ENCODE assay signal across 25 mouse cellular contexts in the genomic region with DNA sequence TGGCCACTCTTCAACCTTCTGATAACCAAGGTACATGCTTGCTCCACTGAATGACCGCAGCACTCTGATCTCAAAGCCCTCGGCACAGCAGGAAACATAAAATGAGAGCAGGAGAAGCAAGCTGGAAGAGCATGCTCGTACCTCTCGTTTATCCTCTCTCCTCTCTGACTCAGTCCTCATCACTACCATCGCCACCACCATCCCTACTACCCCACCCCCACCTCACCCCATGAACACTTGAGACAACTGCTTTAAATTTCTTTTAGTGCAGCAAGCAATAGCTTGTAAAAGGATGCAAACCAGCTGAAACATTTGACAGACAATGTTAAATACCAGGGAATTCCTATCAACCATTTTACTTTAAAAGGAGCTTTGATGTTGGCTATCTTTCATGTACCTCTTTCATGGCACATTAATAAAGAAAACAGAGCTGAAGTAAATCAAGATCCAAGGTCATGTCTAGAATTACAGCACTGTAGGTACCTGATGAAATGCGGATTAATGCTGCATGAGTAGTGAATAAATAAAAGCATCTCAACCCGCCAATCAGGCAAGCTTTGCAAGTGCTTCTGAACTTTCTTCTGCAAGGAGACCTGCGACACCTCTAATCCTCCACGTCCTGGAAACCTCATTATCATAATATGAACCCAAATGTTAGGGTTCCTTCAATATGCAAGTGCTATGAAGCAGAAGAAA. TPM values are rescaled to one million over a fixed set of nuclear protein-coding genes. Genes with fewer than 3 reads are reported as not detected.
DNase-seq lines count a peak whose midpoint lies in the region; ATAC-seq and TF ChIP-seq lines count a peak whose summit lies in the region.
"Had no signal": no experiment of that assay in that cellular context is flagged by ENCODE, and none has a peak within 500 bp of the region (broad histone marks: within the 10 kb centered on the region; RNA-seq: fewer than 3 reads in every experiment).

No protein-coding gene starts in this region.

- H3K4me1 ChIP-seq in forebrain, embryonic 10.5 days: peaks cover 34% of the 10 kb centered on the region
- no peaks in the 10 kb centered on the region for H3K4me1 ChIP-seq in forebrain, postnatal 0 days (ENCODE audit: insufficient read depth)
- H3K4me1 ChIP-seq in kidney, embryonic 14.5 days (ENCODE audit: control insufficient read depth, insufficient read depth, low read length): peaks cover 6% of the 10 kb centered on the region; the same call in 1 of the 2 replicates
- H3K4me1 ChIP-seq in midbrain, embryonic 11.5 days (ENCODE audit: control insufficient read depth, insufficient read depth, low read length): no peaks in the 10 kb centered on the region
- H3K4me1 ChIP-seq in midbrain, postnatal 0 days (ENCODE audit: insufficient read depth, low read length): no peaks in the 10 kb centered on the region
- H3K4me1 ChIP-seq: hindbrain, embryonic 12.5 days had no signal

- H3K4me2 ChIP-seq in forebrain, postnatal 0 days (ENCODE audit: low read depth): no peak overlapping the region
- no peak overlapping the region; the same call in 1 of the 2 replicates for H3K4me2 ChIP-seq in kidney, embryonic 14.5 days (replicated peaks; ENCODE audit: low read depth, low read length)
- H3K4me2 ChIP-seq in midbrain, embryonic 11.5 days: no peak overlapping the region
- H3K4me2 ChIP-seq in midbrain, postnatal 0 days (ENCODE audit: low read depth, low read length, poor library complexity, severe bottlenecking): no peak overlapping the region
- H3K4me2 ChIP-seq: embryonic facial prominence, embryonic 15.5 days; hindbrain, embryonic 12.5 days had no signal

- no peaks in the 10 kb centered on the region for H3K9me3 ChIP-seq in forebrain, embryonic 10.5 days
- no peaks in the 10 kb centered on the region for H3K9me3 ChIP-seq in forebrain, postnatal 0 days (ENCODE audit: low read length)
- H3K9me3 ChIP-seq in kidney, embryonic 14.5 days (ENCODE audit: control insufficient read depth, low read length): no peaks in the 10 kb centered on the region
- no peaks in the 10 kb centered on the region for H3K9me3 ChIP-seq in midbrain, embryonic 11.5 days (ENCODE audit: control insufficient read depth, low read length)
- H3K9me3 ChIP-seq in midbrain, postnatal 0 days (ENCODE audit: low read length): no peaks in the 10 kb centered on the region
- H3K9me3 ChIP-seq: embryonic facial prominence, embryonic 15.5 days; heart, embryonic 10.5 days; hindbrain, embryonic 12.5 days had no signal

- TF ChIP-seq CTCF in forebrain, postnatal 0 days (IDR thresholded peaks at IDR 0.05; ENCODE audit: low read depth): no peak
- TF ChIP-seq CTCF in midbrain, postnatal 0 days (IDR thresholded peaks at IDR 0.05): no peak

- 46% methylated on average over 9 of the region's 9 CpGs for WGBS in forebrain, embryonic 10.5 days
- 22% methylated on average over 9 of the region's 9 CpGs for WGBS in forebrain, postnatal 0 days
- 22% methylated on average over 9 of the region's 9 CpGs for WGBS in kidney, embryonic 14.5 days
- 62% methylated on average over 9 of the region's 9 CpGs for WGBS in midbrain, embryonic 11.5 days
- WGBS in midbrain, postnatal 0 days: 54% methylated on average over 9 of the region's 9 CpGs

- no peaks in the 10 kb centered on the region for H3K27me3 ChIP-seq in forebrain, embryonic 10.5 days (ENCODE audit: poor library complexity, severe bottlenecking)
- H3K27me3 ChIP-seq in forebrain, postnatal 0 days (ENCODE audit: insufficient read depth, low read length): no peaks in the 10 kb centered on the region
- H3K27me3 ChIP-seq in kidney, embryonic 14.5 days (ENCODE audit: control insufficient read depth, insufficient read depth, low read length): no peaks in the 10 kb centered on the region
- no peaks in the 10 kb centered on the region for H3K27me3 ChIP-seq in midbrain, embryonic 11.5 days (ENCODE audit: control insufficient read depth, insufficient read depth, low read length)
- H3K27me3 ChIP-seq in midbrain, postnatal 0 days (ENCODE audit: insufficient read depth, low read length): no peaks in the 10 kb centered on the region
- H3K27me3 ChIP-seq: CH12.LX; embryonic facial prominence, embryonic 15.5 days; hindbrain, embryonic 12.5 days; Patski had no signal

- no peak overlapping the region for H3K9ac ChIP-seq in forebrain, postnatal 0 days
- H3K9ac ChIP-seq in kidney, embryonic 14.5 days (ENCODE audit: low read depth, low read length): no peak overlapping the region
- H3K9ac ChIP-seq in midbrain, embryonic 11.5 days (ENCODE audit: low read length): no peak overlapping the region
- no peak overlapping the region for H3K9ac ChIP-seq in midbrain, postnatal 0 days (replicated peaks; ENCODE audit: low read length, poor library complexity, severe bottlenecking)
- H3K9ac ChIP-seq: embryonic facial prominence, embryonic 15.5 days; hindbrain, embryonic 12.5 days had no signal

- no peak for DNase-seq in forebrain, embryonic 10.5 days (ENCODE audit: extremely low spot score, low spot score)
- no peak for DNase-seq in forebrain, postnatal 0 days
- no peak for DNase-seq in kidney, adult 11 months
- DNase-seq in midbrain, embryonic 11.5 days (ENCODE audit: low spot score, missing footprints): peak; percentile 37
- DNase-seq in midbrain, postnatal 0 days (ENCODE audit: low spot score): no peak
- peak; percentile 17 for DNase-seq in mesoderm, embryonic 11.5 days (ENCODE audit: low read depth, low spot score)
- DNase-seq in frontal cortex, postnatal 10 days (ENCODE audit: low spot score in 2 of 2): no peak
- DNase-seq: adrenal gland, postnatal 14 days; cerebellum, adult 18-20 months; cerebellum, adult 9-11 months; cerebellum, postnatal 36 days; gastrocnemius, postnatal 36 days; heart, adult 18-20 months; heart, postnatal 10 days; heart, postnatal 4 days; kidney, adult 18-20 months had no signal

- H3K4me3 ChIP-seq in forebrain, embryonic 10.5 days: no peak overlapping the region; the same call in 1 of the 2 replicates
- no peak overlapping the region for H3K4me3 ChIP-seq in forebrain, postnatal 0 days (ENCODE audit: low read depth, low read length)
- H3K4me3 ChIP-seq in kidney, embryonic 14.5 days (ENCODE audit: low read length): no peak overlapping the region
- no peak overlapping the region for H3K4me3 ChIP-seq in midbrain, embryonic 11.5 days (ENCODE audit: low read depth, low read length)
- H3K4me3 ChIP-seq in midbrain, postnatal 0 days (ENCODE audit: low read depth, low read length): no peak overlapping the region
- H3K4me3 ChIP-seq: embryonic facial prominence, embryonic 15.5 days; erythroblast, embryonic 14.5 days; heart, embryonic 10.5 days; hindbrain, embryonic 12.5 days had no signal

- H3K27ac ChIP-seq in forebrain, embryonic 10.5 days: peak overlapping the region; percentile 69
- H3K27ac ChIP-seq in forebrain, postnatal 0 days (ENCODE audit: low read depth, low read length): no peak overlapping the region
- no peak overlapping the region for H3K27ac ChIP-seq in kidney, embryonic 14.5 days (ENCODE audit: low read depth, low read length)
- no peak overlapping the region for H3K27ac ChIP-seq in midbrain, embryonic 11.5 days (ENCODE audit: low read depth, low read length)
- H3K27ac ChIP-seq in midbrain, postnatal 0 days (ENCODE audit: low read depth, low read length): no peak overlapping the region
- H3K27ac ChIP-seq: embryonic facial prominence, embryonic 15.5 days; heart, embryonic 10.5 days; hindbrain, embryonic 12.5 days had no signal

- H3K36me3 ChIP-seq in forebrain, embryonic 10.5 days (replicated peaks): peaks cover 10% of the 10 kb centered on the region
- H3K36me3 ChIP-seq in forebrain, postnatal 0 days (ENCODE audit: insufficient read depth): peaks cover 1% of the 10 kb centered on the region; the same call in 1 of the 2 replicates
- no peaks in the 10 kb centered on the region; the same call in 1 of the 2 replicates for H3K36me3 ChIP-seq in kidney, embryonic 14.5 days (ENCODE audit: control insufficient read depth, insufficient read depth, low read length)
- no peaks in the 10 kb centered on the region for H3K36me3 ChIP-seq in midbrain, embryonic 11.5 days (ENCODE audit: control insufficient read depth, insufficient read depth, low read length)
- no peaks in the 10 kb centered on the region for H3K36me3 ChIP-seq in midbrain, postnatal 0 days (ENCODE audit: insufficient read depth, low read length)
- H3K36me3 ChIP-seq: embryonic facial prominence, embryonic 15.5 days had no signal

- no peak for ATAC-seq in forebrain, postnatal 0 days
- peak; percentile 84 for ATAC-seq in kidney, embryonic 14.5 days (ENCODE audit: low FRiP score, low TSS enrichment)
- ATAC-seq in midbrain, embryonic 11.5 days (ENCODE audit: low FRiP score): no peak
- no peak for ATAC-seq in midbrain, postnatal 0 days (ENCODE audit: low FRiP score)
- ATAC-seq: activated CD4-positive, CD25-positive, alpha-beta regulatory T cell, adult 4 months; hindbrain, embryonic 16.5 days; Patski had no signal

RNA-seq across cellular contexts. Expression of gene Srbd1, which starts 54.9 kb away (rescaled TPM):
- polyA plus RNA-seq in forebrain, embryonic 10.5 days (2016; fragmentation: Nextera tagmentation; extraction: Ambion mirVana): 24.7 and 25.4 TPM in 2 replicates
- 20.8 and 20.9 TPM in 2 replicates for total RNA-seq in forebrain, postnatal 0 days (2014; rRNA removed)
- 5.3 and 9.4 TPM in 2 replicates for polyA plus RNA-seq in forebrain, postnatal 0 days (2015; fragmentation: Nextera tagmentation; extraction: Ambion mirVana)
- polyA plus RNA-seq in kidney, embryonic 14.5 days (2014; fragmentation: Nextera tagmentation; extraction: Ambion mirVana): 11.6 and 12.7 TPM in 2 replicates
- 10.3 and 11.4 TPM in 2 replicates for polyA plus RNA-seq in midbrain, embryonic 11.5 days (2014; fragmentation: Nextera tagmentation; extraction: Ambion mirVana)
- total RNA-seq in midbrain, postnatal 0 days (2014; rRNA removed): 13.2 and 17.9 TPM in 2 replicates
- 6.7 and 8.3 TPM in 2 replicates for polyA plus RNA-seq in midbrain, postnatal 0 days (2015; fragmentation: Nextera tagmentation; extraction: Ambion mirVana)

Comparison
In these comparisons a context has a peak if more than half of its experiments do, and no peak if none do; other contexts are left out.
1. DNase-seq: peak in midbrain, embryonic 11.5 days (single experiment) and mesoderm, embryonic 11.5 days (single experiment); none in forebrain, embryonic 10.5 days (single experiment), forebrain, postnatal 0 days (single experiment), kidney, adult 11 months (single experiment), midbrain, postnatal 0 days (single experiment) and frontal cortex, postnatal 10 days (0 of 2).